Mouse (Mus musculus): Measurements from ENCODE around the gene Rpn1.

The Rpn1 gene

DNA sequence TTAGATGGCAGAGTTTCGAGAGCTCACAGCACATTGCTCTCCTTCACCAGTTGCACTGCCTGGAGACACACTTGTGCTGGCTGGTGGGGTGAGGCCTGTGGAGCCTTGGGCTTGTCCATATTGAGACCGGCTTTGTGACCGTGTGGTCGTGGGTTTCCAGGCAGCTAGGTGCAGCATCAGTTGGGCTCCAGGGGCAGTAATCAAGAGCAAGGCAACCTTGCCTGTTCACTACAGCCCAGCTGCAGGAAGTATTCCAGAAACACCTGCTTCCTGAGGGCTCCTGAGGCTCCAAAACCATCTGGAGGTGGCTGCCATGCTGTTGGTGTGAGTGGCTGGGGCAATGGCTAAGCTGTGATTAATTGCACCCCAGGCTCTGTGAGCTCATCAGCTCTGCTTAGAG is 61.5 kb downstream of the Rpn1 start:
- in situ Hi-C loops (cut with MboI; ENCODE audit: low pct_unique_long_range_greater_than_20kb in 1 of 2, low sequenced_read_pairs in 2 of 2, unreplicated experiment in 1 of 2) = no loop called here

DNA sequence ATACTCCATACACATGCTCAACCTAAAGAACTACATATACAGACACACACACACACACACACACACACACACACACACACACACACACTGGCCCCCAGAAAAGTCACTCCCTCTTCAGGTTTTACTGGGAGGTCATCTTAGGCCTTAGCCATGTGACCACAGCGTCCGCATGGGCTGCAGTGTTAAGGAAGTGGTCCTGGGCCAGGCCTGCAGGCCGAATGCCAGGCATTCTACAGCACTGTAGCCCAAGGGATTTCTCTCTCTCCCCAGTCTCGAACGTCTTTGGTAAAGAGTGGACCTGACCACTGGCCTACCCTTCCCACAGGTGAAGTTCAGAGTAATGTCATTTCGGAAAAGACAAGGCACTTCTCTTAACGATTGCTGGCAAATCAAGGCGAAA is 62.3 kb downstream of the Rpn1 start:
- in situ Hi-C loops (cut with MboI; ENCODE audit: low pct_unique_long_range_greater_than_20kb in 1 of 2, low sequenced_read_pairs in 2 of 2, unreplicated experiment in 1 of 2) = no loop called here

DNA sequence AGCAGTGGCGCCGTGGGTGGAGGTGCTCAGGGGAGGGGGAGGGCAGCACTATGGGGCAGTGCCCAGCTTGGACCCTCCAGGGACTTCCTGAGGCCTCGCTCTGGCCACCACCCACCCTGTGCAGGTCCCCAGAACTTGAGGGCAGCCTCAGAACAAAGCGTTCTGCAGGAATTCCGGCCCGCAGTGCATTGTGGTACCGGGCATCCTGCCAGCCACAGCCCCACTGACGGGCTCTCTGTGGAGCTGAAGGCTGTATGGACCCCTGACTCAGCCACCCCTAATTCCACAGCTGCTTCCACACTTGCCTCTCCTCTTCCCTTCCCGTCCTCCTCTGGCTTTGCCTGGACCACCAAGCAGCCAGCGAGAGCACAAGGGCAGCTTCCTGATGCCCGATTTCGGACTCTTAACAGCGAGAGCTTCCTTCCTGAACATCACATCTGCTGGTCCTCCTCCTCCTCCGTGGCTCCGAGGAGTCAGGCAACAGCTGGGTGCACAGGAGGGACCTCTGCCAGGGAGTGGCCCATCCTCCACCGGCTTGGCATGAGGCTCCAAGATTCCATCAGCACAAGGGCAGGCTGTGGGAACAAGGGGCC is 63.2 kb downstream of the Rpn1 start:
- in situ Hi-C loops (cut with MboI; ENCODE audit: low pct_unique_long_range_greater_than_20kb in 1 of 2, low sequenced_read_pairs in 2 of 2, unreplicated experiment in 1 of 2) = no loop called here

DNA sequence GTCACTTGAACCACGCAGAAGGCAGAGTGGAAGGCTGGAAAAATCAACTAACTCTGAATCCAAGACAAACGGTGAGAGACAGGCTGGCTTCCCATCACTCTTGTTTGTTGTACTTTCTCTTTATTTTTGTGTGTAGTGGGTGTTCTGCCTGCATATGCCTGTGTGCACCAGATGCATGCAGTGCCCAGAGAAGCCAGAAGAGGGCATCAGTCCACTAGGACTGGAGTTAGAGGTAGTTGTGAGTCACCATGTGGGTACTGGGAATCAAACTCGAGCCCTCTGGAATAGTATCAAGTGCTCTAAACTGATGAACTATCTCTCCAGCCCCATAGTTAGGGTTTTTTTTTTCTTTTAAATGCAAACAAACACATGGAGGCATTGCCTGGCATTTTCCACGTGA is 67.1 kb downstream of the Rpn1 start:
- in situ Hi-C loops (cut with MboI; ENCODE audit: low pct_unique_long_range_greater_than_20kb in 1 of 2, low sequenced_read_pairs in 2 of 2, unreplicated experiment in 1 of 2) = no loop called here

DNA sequence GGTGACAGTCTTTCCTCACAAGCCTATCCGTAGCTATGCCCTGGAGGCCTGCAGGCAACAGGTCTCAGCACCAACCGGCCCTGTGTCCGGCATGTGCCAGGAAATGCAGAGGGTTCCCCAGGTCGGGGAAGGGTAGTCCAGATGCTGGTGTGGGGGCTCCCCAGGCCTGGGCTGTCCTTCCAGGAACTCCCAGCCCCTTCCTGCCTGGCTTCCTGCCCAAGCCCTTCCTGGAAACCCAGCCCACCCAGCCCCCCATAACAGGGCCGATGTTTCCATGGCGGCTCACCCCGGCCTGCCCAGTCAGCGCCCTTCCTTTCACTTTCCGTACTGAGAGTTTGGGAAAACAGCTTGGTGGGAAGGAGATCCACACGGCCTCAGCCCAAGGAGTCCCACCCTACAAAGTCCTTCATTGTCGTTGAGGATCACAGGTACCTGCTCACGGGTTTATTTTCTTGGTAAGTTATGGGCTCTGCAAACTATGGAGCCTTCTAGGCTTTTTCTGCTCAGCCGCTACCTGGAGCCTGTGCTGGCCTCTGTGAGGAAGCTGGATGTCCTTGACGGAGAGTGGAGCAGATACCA is 67.9 kb downstream of the Rpn1 start:
- in situ Hi-C loops (cut with MboI; ENCODE audit: low pct_unique_long_range_greater_than_20kb in 1 of 2, low sequenced_read_pairs in 2 of 2, unreplicated experiment in 1 of 2) = no loop called here

DNA sequence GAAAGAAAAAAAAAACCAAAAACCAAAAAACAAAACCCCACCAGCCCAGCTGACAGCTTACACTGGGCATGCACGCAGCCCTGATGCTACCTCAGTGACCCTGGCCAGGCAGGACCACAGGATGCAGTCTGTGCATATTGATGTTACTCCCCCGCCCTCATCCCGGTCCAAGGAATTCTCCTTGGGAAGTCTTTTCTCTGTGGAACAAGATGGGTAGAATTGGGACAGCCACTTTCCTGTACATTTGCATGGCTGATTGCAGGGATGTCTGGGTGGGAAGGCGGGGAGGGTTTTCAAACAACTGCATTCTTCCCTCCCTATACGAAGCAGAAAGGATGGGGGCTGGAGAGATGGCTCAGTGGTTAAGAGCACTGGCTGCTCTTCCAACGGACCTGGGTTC is 68.7 kb downstream of the Rpn1 start:
- in situ Hi-C loops (cut with MboI; ENCODE audit: low pct_unique_long_range_greater_than_20kb in 1 of 2, low sequenced_read_pairs in 2 of 2, unreplicated experiment in 1 of 2) = no loop called here

Data from mouse embryonic stem cell (cell line).